Mouse (Mus musculus): ENCODE data around the gene Cd27. TPM values are rescaled to one million over a fixed set of nuclear protein-coding genes. Genes with fewer than 3 reads are reported as not detected.

The Cd27 gene
- total RNA-seq, 2 experiments from 2014 or later: 1.9 to 2.2 TPM

- no peak for DNase-seq
These were observed 23.7 kb downstream of the Cd27 start for GRCm38 (mm10) chr6:125213129-125213528.

- peak; percentile 50 for DNase-seq
These were observed 24.2 kb downstream of the Cd27 start for GRCm38 (mm10) chr6:125212621-125213020.

GRCm38 (mm10) chr6:125210436-125210835 is 26.4 kb downstream of the Cd27 start:
- DNase-seq: no peak

- DNase-seq: no peak
These were observed 39.6 kb downstream of the Cd27 start for GRCm38 (mm10) chr6:125197166-125197565.

GRCm38 (mm10) chr6:125196301-125196700 is 40.5 kb downstream of the Cd27 start:
- DNase-seq: no peak

GRCm38 (mm10) chr6:125195541-125196075 is 41.2 kb downstream of the Cd27 start:
- DNase-seq: no peak

GRCm38 (mm10) chr6:125193390-125193789 is 43.4 kb downstream of the Cd27 start:
- no peak for DNase-seq

- DNase-seq: no peak
These were observed 44.0 kb downstream of the Cd27 start for GRCm38 (mm10) chr6:125192841-125193240.

GRCm38 (mm10) chr6:125192016-125192714 is 44.6 kb downstream of the Cd27 start:
- DNase-seq: peak; percentile 95

- peak; percentile 99 for DNase-seq
These were observed 45.3 kb downstream of the Cd27 start, which contains the start of the genes Ncapd2 and Mrpl51 for GRCm38 (mm10) chr6:125191332-125192015. Gene Ncapd2, minus strand, starts transcription at chr6:125191701. Gene Mrpl51, plus strand, starts transcription at chr6:125191801.

GRCm38 (mm10) chr6:125190816-125191215 is 46.0 kb downstream of the Cd27 start:
- no peak for DNase-seq

GRCm38 (mm10) chr6:125186203-125186602 is 50.6 kb downstream of the Cd27 start:
- DNase-seq: no peak

Small RNAs within 50 kb of the gene (microRNA-seq; reads per million reads assigned to microRNA genes)
- gene Mir3098: not detected
- not detected for gene Mir8113

Other genes with a start within 250 kb of the Cd27 start
- gene Pianp, start 240.3 kb downstream of the Cd27 start, total RNA-seq (2021): 1 to 10 TPM; 3.8 to 5.6 TPM
- gene Zfp384, start 227.9 kb downstream of the Cd27 start, total RNA-seq (2021): 10 to 100 TPM; 43.3 to 52.6 TPM
- 10 to 100 TPM; 72.5 to 83.1 TPM for gene Ing4, start 197.2 kb downstream of the Cd27 start, total RNA-seq (2021)
- 1 to 10 TPM; 4.6 to 7.5 TPM for gene Acrbp, start 187.3 kb downstream of the Cd27 start, total RNA-seq (2021)
- 1 to 10 TPM in 1 of 2 experiments, under 1 TPM in 1; 0.90 to 1.4 TPM for gene Lpar5, start 169.1 kb downstream of the Cd27 start, total RNA-seq (2021)
- 100 to 1,000 TPM; 156 to 198 TPM for gene Chd4, start 141.0 kb downstream of the Cd27 start, total RNA-seq (2021)
- gene Nop2, start 105.1 kb downstream of the Cd27 start, total RNA-seq (2021): 10 to 100 TPM; 36.7 to 42.2 TPM
- 10 to 100 TPM; 16.7 to 30.1 TPM for gene Iffo1, start 91.8 kb downstream of the Cd27 start, total RNA-seq (2021)
- gene Gapdh, start 70.5 kb downstream of the Cd27 start, total RNA-seq (2021): 1,000 to 10,000 TPM; 1,844 to 1,863 TPM
- gene Ncapd2, start 45.3 kb downstream of the Cd27 start, total RNA-seq (2021): 10 to 100 TPM; 46.9 to 62.7 TPM
- 100 to 1,000 TPM; 250 to 274 TPM for gene Mrpl51, start 45.2 kb downstream of the Cd27 start, total RNA-seq (2021)
- gene Vamp1, start 21.5 kb downstream of the Cd27 start, total RNA-seq (2021): 10 to 100 TPM; 16.4 to 32.8 TPM
- 10 to 100 TPM; 13.0 to 13.4 TPM for gene Tapbpl, start 5.2 kb downstream of the Cd27 start, total RNA-seq (2021)
- not detected for gene Tuba3a, start 49.0 kb upstream of the Cd27 start, total RNA-seq (2021)
- 10 to 100 TPM; 64.5 to 70.3 TPM for gene Ltbr, start 76.9 kb upstream of the Cd27 start, total RNA-seq (2021)
- gene Scnn1a, start 83.6 kb upstream of the Cd27 start, total RNA-seq (2021): 1 to 10 TPM in 1 of 2 experiments, under 1 TPM in 1; 0.84 to 1.2 TPM
- gene Tnfrsf1a, start 112.4 kb upstream of the Cd27 start, total RNA-seq (2021): 100 to 1,000 TPM; 168 to 190 TPM
- gene Plekhg6, start 143.8 kb upstream of the Cd27 start, total RNA-seq (2021): under 1 TPM; 0.69 to 0.82 TPM